Mouse (Mus musculus): Measurements from ENCODE around the gene Gldn. TPM values are rescaled to one million over a fixed set of nuclear protein-coding genes. Genes with fewer than 3 reads are reported as not detected.

Gldn gene
- polyA plus RNA-seq (2014; fragmentation: Nextera tagmentation; extraction: Ambion mirVana): 0.20 and 0.27 TPM in 2 replicates

DNA sequence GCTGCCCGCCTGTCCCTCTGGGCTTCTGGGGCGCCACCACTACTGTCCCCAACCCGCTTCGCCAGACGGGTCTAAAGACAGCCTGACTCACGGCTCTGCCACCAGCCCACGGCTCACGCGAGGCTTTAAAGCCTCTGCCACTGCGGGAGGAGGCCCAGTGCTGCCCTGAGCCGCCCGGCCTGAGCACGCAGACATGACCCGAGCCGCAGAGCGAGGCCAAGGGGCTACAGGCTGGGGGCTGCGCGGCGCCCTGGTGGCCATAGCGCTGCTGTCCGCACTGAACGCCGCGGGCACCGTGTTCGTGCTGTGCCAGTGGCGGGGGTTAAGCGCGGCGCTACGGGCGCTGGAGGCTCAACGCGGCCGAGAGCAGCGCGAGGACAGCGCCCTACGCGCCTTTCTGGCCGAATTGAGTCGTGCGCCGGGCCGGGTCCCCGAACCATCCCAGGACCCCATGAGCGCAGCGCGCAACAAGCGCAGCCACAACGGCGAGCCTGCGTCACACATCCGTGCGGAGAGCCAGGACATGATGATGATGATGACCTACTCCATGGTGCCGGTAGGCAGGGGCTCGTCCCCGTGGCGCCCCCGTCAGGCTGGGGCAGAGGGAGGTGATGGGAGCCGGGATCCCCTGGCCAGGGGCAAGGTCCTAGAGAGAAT is at the start of gene Gldn:
Gldn (plus strand) TSS at position 156 of the 657 bp plus-strand sequence.
- DNase-seq (ENCODE audit: low spot score): peak; percentile 23
- H3K4me1 ChIP-seq (ENCODE audit: control insufficient read depth, insufficient read depth, low read length): peaks cover 6% of the 10 kb centered on the region; the same call in 1 of the 2 replicates
- H3K9me3 ChIP-seq (replicated peaks; ENCODE audit: control insufficient read depth, low read length): no peaks in the 10 kb centered on the region
- 3% methylated on average over 56 of the region's 61 CpGs for WGBS
- peak; percentile 44 for ATAC-seq
- H3K4me3 ChIP-seq (ENCODE audit: low read depth, low read length): peak within 1 kb of the TSS; percentile 38
- no peak within 1 kb of the TSS for H3K27ac ChIP-seq (ENCODE audit: low read depth, low read length)
- peak within 1 kb of the TSS; percentile 64 for H3K9ac ChIP-seq (ENCODE audit: low read length)
- no peaks in the 10 kb centered on the region for H3K36me3 ChIP-seq (ENCODE audit: control insufficient read depth, insufficient read depth, low read length)
- H3K27me3 ChIP-seq (replicated peaks; ENCODE audit: control insufficient read depth, insufficient read depth, low read length): peaks cover 11% of the 10 kb centered on the region; the same call in 1 of the 2 replicates
- H3K4me2 ChIP-seq (ENCODE audit: low read length): peak within 1 kb of the TSS; percentile 92

DNA sequence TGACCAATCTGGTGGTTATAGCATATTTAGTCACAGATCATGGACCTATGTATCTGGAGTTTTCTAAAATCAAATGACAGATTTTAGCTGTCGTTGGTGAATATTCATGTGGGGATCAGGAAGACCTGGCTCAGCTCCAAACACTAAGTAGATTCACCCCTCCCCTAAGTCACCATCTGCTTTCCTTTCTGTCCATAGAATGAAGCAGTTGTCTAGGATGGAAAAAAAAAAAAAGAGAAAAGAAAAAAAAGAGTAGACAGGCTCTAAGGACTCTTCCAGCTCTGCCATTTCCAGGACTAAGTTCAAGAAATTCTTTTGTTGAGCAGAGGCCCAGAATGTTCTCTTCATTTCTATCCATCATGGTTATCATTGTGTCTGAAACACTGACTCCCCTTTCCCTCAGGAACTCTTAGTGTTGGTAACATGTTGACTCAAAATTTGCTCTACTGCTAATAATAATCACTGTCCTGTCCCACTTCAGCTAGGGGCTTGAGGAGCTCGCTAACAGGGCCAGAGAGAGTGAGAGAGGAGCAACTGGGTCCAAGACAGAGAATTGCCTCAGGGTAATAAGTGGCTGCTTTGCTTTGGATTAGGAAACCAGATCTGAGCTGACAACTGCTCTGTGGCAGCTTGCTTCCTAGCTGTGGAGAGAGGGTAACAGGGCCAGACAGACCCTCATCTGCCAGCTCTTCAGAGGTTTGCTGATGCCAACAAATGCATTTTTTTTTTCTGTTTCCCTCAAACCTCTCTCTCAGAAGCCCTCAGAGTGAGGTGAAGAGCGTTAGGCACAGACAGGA is 41.2 kb upstream of the Gldn start:
- Histone ChIP-seq H3K27ac (ENCODE audit: low read depth, low read length) (peak overlapping the region; percentile 78), H3K27me3 (replicated peaks; ENCODE audit: control insufficient read depth, insufficient read depth, low read length) (no peaks in the 10 kb centered on the region), H3K9me3 (replicated peaks; ENCODE audit: control insufficient read depth, low read length) (no peaks in the 10 kb centered on the region), H3K4me1 (ENCODE audit: control insufficient read depth, insufficient read depth, low read length) (peaks cover 5% of the 10 kb centered on the region; the same call in 1 of the 2 replicates), H3K36me3 (ENCODE audit: control insufficient read depth, insufficient read depth, low read length) (no peaks in the 10 kb centered on the region), H3K4me3 (ENCODE audit: low read depth, low read length) (no peak overlapping the region), H3K9ac (ENCODE audit: low read length) (no peak overlapping the region), H3K4me2 (ENCODE audit: low read length) (no peak overlapping the region)
- ATAC-seq: peak; percentile 73
- DNase-seq (ENCODE audit: low spot score): peak; percentile 85
- WGBS: 45% methylated on average over 3 of the region's 3 CpGs

DNA sequence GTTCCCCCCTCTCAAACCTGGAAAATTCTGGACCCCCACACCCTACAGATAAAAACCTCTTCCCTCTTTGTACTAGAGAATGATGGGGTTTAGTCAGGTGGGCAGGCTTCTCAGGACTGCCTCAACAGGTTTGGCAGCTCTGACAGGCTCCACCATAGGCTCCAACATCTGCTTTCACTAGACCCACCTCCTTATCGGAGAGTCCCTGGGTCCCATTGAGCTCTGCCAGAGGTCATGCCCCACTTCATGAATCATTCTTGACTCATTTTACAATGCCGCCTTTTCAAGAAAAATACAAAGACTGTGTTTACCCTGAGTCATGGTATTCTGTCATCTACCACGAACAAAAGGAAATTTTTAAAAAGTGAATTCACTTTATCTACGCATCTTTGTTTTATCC is 21.5 kb upstream of the Gldn start:
- H3K4me2 ChIP-seq (ENCODE audit: low read length): no peak overlapping the region
- no peaks in the 10 kb centered on the region for H3K27me3 ChIP-seq (replicated peaks; ENCODE audit: control insufficient read depth, insufficient read depth, low read length)
- no peak overlapping the region for H3K27ac ChIP-seq (ENCODE audit: low read depth, low read length)
- no peaks in the 10 kb centered on the region for H3K4me1 ChIP-seq (ENCODE audit: control insufficient read depth, insufficient read depth, low read length)
- no peaks in the 10 kb centered on the region for H3K9me3 ChIP-seq (replicated peaks; ENCODE audit: control insufficient read depth, low read length)
- no peak overlapping the region for H3K4me3 ChIP-seq (ENCODE audit: low read depth, low read length)
- no peaks in the 10 kb centered on the region for H3K36me3 ChIP-seq (ENCODE audit: control insufficient read depth, insufficient read depth, low read length)
- H3K9ac ChIP-seq (ENCODE audit: low read length): no peak overlapping the region
- DNase-seq (ENCODE audit: low spot score): no peak
- no peak for ATAC-seq
- 87% methylated on average over 4 of the region's 4 CpGs for WGBS

DNA sequence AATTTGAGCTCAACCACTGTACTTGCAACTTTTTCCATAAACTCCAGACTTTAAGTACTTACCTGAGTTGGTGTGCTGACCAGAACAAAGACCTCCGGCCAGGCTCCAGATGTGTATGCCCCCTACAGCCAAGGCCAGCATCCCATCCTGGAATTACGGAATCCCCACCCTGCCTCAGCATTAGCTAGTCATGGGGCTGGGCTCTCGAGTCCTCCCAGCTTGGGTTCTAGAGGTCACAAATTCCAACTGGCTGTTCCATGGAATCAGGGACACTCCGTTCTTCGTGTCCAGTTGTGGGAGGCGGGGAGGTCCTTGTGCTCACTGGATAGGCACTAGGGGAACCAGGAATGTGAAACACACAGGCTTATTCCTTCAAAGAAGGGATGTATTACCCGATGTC is 18.3 kb upstream of the Gldn start, which contains the start of gene Cyp19a1:
Cyp19a1 (minus strand) TSS at position 101 of the 400 bp plus-strand sequence.
- Histone ChIP-seq H3K27ac (ENCODE audit: low read depth, low read length) (no peak within 1 kb of the TSS), H3K4me3 (ENCODE audit: low read depth, low read length) (no peak within 1 kb of the TSS), H3K9ac (ENCODE audit: low read length) (no peak within 1 kb of the TSS), H3K36me3 (ENCODE audit: control insufficient read depth, insufficient read depth, low read length) (no peaks in the 10 kb centered on the region), H3K9me3 (replicated peaks; ENCODE audit: control insufficient read depth, low read length) (no peaks in the 10 kb centered on the region), H3K4me1 (ENCODE audit: control insufficient read depth, insufficient read depth, low read length) (no peaks in the 10 kb centered on the region), H3K27me3 (replicated peaks; ENCODE audit: control insufficient read depth, insufficient read depth, low read length) (no peaks in the 10 kb centered on the region), H3K4me2 (ENCODE audit: low read length) (no peak within 1 kb of the TSS)
- ATAC-seq (no peak), DNase-seq (ENCODE audit: low spot score) (no peak)
- 89% methylated on average over 7 of the region's 7 CpGs for WGBS

DNA sequence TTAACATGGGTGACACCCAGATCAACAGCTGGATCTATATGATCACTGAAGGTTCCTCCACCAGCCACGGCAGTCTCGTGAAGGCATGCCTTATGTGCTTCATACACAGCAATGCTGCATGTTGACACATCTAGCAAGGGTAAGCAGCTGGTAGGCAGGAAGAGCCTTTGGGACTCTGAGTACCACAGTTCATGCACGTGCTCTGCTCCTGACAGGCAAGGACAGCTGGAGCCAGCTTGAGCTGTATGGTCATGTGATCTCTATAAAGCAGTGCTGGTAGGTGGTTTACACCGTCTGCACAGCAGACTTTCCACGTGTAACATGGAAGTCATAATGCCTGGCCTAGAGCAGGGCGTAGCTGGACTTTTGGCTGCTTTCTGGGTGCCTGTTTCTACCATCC is 16.3 kb upstream of the Gldn start:
- Histone ChIP-seq H3K36me3 (ENCODE audit: control insufficient read depth, insufficient read depth, low read length) (no peaks in the 10 kb centered on the region), H3K9me3 (replicated peaks; ENCODE audit: control insufficient read depth, low read length) (no peaks in the 10 kb centered on the region), H3K27me3 (replicated peaks; ENCODE audit: control insufficient read depth, insufficient read depth, low read length) (no peaks in the 10 kb centered on the region), H3K9ac (ENCODE audit: low read length) (no peak overlapping the region), H3K4me2 (ENCODE audit: low read length) (no peak overlapping the region), H3K4me1 (ENCODE audit: control insufficient read depth, insufficient read depth, low read length) (no peaks in the 10 kb centered on the region), H3K27ac (ENCODE audit: low read depth, low read length) (no peak overlapping the region), H3K4me3 (ENCODE audit: low read depth, low read length) (no peak overlapping the region)
- ATAC-seq (no peak), DNase-seq (ENCODE audit: low spot score) (no peak)
- 82% methylated on average over 6 of the region's 6 CpGs for WGBS

DNA sequence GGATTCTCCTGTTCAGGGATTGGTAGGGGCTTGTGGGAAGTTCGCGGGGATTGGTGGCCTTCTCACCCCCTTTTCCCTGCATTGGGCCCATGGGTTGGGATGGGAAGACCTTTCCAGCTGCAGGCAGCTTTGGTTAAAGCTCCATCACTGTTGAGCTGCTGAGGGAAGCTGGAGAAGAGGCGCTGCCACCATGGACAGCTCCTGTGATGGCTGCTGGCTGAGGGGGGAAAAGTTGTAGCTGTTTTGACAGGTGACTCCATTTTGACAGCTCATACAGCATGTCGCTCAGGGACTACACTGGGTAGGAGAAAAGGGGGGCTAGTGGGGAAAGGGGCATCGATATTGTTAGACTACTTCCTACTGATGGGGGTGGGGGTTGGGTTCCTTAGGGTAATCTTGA is 15.4 kb upstream of the Gldn start:
- Histone ChIP-seq H3K9ac (ENCODE audit: low read length) (no peak overlapping the region), H3K4me1 (ENCODE audit: control insufficient read depth, insufficient read depth, low read length) (no peaks in the 10 kb centered on the region), H3K9me3 (replicated peaks; ENCODE audit: control insufficient read depth, low read length) (no peaks in the 10 kb centered on the region), H3K4me3 (ENCODE audit: low read depth, low read length) (no peak overlapping the region), H3K27ac (ENCODE audit: low read depth, low read length) (no peak overlapping the region), H3K27me3 (replicated peaks; ENCODE audit: control insufficient read depth, insufficient read depth, low read length) (no peaks in the 10 kb centered on the region), H3K4me2 (ENCODE audit: low read length) (no peak overlapping the region), H3K36me3 (ENCODE audit: control insufficient read depth, insufficient read depth, low read length) (no peaks in the 10 kb centered on the region)
- no peak for DNase-seq (ENCODE audit: low spot score)
- WGBS: 52% methylated on average over 5 of the region's 5 CpGs
- no peak for ATAC-seq

DNA sequence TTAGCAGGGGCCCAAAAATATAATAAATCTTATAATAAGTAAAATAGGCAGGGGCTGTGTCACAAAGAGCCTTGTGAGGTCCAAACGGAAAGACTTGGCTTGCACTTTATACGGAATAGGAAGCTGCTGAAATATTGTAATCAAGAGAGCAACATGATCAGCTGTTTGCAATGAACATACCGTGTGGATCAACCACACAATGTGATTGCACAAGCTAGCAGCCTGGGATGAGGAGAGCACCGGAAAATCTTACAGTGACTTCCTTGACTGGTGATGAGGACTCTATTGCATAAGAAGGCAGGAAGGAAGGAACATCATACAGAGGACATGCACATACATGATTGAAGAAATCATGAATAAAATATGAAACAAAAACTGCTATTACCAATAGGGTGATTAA is 11.0 kb upstream of the Gldn start:
- no peak for DNase-seq (ENCODE audit: low spot score)
- WGBS: 96% methylated on average over 4 of the region's 4 CpGs

DNA sequence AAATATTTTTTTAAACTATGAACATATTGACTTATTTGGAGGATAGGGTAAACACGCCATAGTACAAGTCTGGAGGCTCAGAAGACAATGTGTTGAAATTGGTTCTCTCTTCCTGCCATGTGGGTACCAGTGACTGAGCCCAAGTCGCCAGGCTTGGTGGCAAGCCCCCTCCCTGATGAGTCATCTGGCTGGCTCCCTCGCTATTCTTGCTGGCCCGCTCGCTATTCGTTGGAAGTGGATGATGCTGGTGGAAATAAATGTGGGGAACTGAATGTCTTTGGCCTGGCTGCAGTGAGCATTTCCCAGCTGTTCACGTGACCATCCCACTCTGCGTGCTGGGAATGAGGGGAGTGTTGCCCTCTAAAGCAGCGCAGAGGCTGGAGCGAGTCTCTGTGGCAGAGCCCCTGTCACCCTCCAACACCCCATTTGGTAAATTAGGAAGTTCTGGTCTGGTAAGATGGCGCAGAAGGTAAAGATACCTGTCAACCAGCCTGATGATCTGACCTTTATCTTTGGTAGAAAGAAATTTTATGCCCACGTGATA is 7.2 kb upstream of the Gldn start:
- Histone ChIP-seq H3K4me3 (ENCODE audit: low read depth, low read length) (no peak overlapping the region), H3K27ac (ENCODE audit: low read depth, low read length) (no peak overlapping the region), H3K4me1 (ENCODE audit: control insufficient read depth, insufficient read depth, low read length) (no peaks in the 10 kb centered on the region), H3K4me2 (ENCODE audit: low read length) (no peak overlapping the region), H3K27me3 (replicated peaks; ENCODE audit: control insufficient read depth, insufficient read depth, low read length) (no peaks in the 10 kb centered on the region), H3K9me3 (replicated peaks; ENCODE audit: control insufficient read depth, low read length) (no peaks in the 10 kb centered on the region), H3K36me3 (ENCODE audit: control insufficient read depth, insufficient read depth, low read length) (no peaks in the 10 kb centered on the region), H3K9ac (ENCODE audit: low read length) (no peak overlapping the region)
- no peak for DNase-seq (ENCODE audit: low spot score)
- WGBS: 89% methylated on average over 12 of the region's 12 CpGs
- ATAC-seq: no peak

More for the DNA sequence above, 11.0 kb upstream of the Gldn start:
- no peak overlapping the region for H3K9ac ChIP-seq (ENCODE audit: low read length)
- H3K4me3 ChIP-seq (ENCODE audit: low read depth, low read length): no peak overlapping the region
- H3K4me2 ChIP-seq (ENCODE audit: low read length): no peak overlapping the region
- no peak for ATAC-seq
- H3K27ac ChIP-seq (ENCODE audit: low read depth, low read length): no peak overlapping the region
- H3K4me1 ChIP-seq (ENCODE audit: control insufficient read depth, insufficient read depth, low read length): no peaks in the 10 kb centered on the region
- H3K27me3 ChIP-seq (replicated peaks; ENCODE audit: control insufficient read depth, insufficient read depth, low read length): no peaks in the 10 kb centered on the region
- no peaks in the 10 kb centered on the region for H3K9me3 ChIP-seq (replicated peaks; ENCODE audit: control insufficient read depth, low read length)
- no peaks in the 10 kb centered on the region for H3K36me3 ChIP-seq (ENCODE audit: control insufficient read depth, insufficient read depth, low read length)

All from forebrain, embryonic 14.5 days (tissue).